Mouse (Mus musculus) CH12.LX (cell line): ENCODE measurements at regions not wholly inside any gene's neighbourhood (a gene's known extent, or its start where the extent isn't known, plus 50 kb on each side); places are given as distances from the start of the nearest gene placed in this dataset.

Experiments
- DNase-seq: peaks from one replicate; pipeline ENCODE4 v3.0.0-alpha.2; 2013; ENCODE audit errors: extremely low read depth
- H3K27ac ChIP-seq: 2 replicates; pipeline ENCODE4 v1.5.1; 2012; ENCODE audit warnings: low read depth, mild to moderate bottlenecking, control low read depth, moderate library complexity; ENCODE audit not compliant: insufficient read depth
- H3K27me3 ChIP-seq: replicated peaks from 2 replicates; pipeline ENCODE3; 2012; ENCODE audit warnings: inconsistent platforms
- H3K36me3 ChIP-seq, 2 experiments: replicated peaks in 1 of 2; 2 replicates each; pipeline versions ENCODE3 to v1.6.1; 2012; ENCODE audit warnings: inconsistent platforms in 1 of 2, low read length in 1 of 2, mild to moderate bottlenecking in 1 of 2, mixed read lengths in 1 of 2, moderate library complexity in 1 of 2; ENCODE audit not compliant: control insufficient read depth in 1 of 2, insufficient read depth in 1 of 2
- H3K4me1 ChIP-seq, 2 experiments: 2 replicates each; pipeline ENCODE4 v1.6.1; 2012; ENCODE audit warnings: inconsistent platforms in 1 of 2, moderate library complexity in 1 of 2; ENCODE audit not compliant: insufficient read depth in 2 of 2, control insufficient read depth in 1 of 2
- H3K4me2 ChIP-seq: 2 replicates; pipeline ENCODE4 v1.6.1; 2012; ENCODE audit warnings: low read depth, mild to moderate bottlenecking, control low read depth; ENCODE audit not compliant: poor library complexity, insufficient read depth, severe bottlenecking
- H3K4me3 ChIP-seq, 3 experiments: fragments of 150-350 bp in 1 of 3; sonication (generic) in 1 of 3; replicated peaks in 1 of 3; 2 replicates each; pipeline versions ENCODE3 to v1.5.1; 2011 to 2012; ENCODE audit warnings: low read depth in 2 of 3, low read length in 2 of 3, mild to moderate bottlenecking in 2 of 3, moderate library complexity in 2 of 3, control low read depth in 1 of 3, improper control_type of control experiment in 1 of 3, inconsistent platforms in 1 of 3, mixed read lengths in 1 of 3; ENCODE audit not compliant: poor library complexity in 1 of 3
- H3K79me2 ChIP-seq: replicated peaks from 2 replicates; pipeline ENCODE4 v1.6.1; 2012; ENCODE audit warnings: mild to moderate bottlenecking, moderate library complexity; ENCODE audit not compliant: control insufficient read depth, poor library complexity, insufficient read depth, severe bottlenecking; ENCODE audit errors: extremely low read depth
- H3K9ac ChIP-seq: 2 replicates; pipeline ENCODE4 v1.6.1; 2012; ENCODE audit warnings: low read depth, mild to moderate bottlenecking, control low read depth, moderate library complexity; ENCODE audit not compliant: insufficient read depth
- H3K9me3 ChIP-seq: replicated peaks from 2 replicates; pipeline ENCODE3; 2012; ENCODE audit warnings: low read length, inconsistent platforms, mixed read lengths
- CHD1 ChIP-seq: IDR thresholded peaks from 2 replicates; pipeline ENCODE4 v1.6.1; 2012; ENCODE audit warnings: low read depth, low read length, improper control_type of control experiment, inconsistent platforms
- CHD2 ChIP-seq: IDR thresholded peaks from 2 replicates; pipeline ENCODE4 v1.6.1; 2011; ENCODE audit warnings: low read length, improper control_type of control experiment
- E2F4 ChIP-seq: IDR thresholded peaks from 2 replicates; pipeline ENCODE4 v1.6.1; 2011; ENCODE audit warnings: low read depth, low read length, improper control_type of control experiment; ENCODE audit not compliant: insufficient replicate concordance
- EP300 ChIP-seq: IDR thresholded peaks from 2 replicates; pipeline ENCODE4 v1.6.1; 2011; ENCODE audit warnings: low read length, improper control_type of control experiment
- IRF4 ChIP-seq: IDR thresholded peaks from 2 replicates; pipeline ENCODE4 v1.6.1; 2014; ENCODE audit warnings: low read depth, mild to moderate bottlenecking, inconsistent platforms, low read length, improper control_type of control experiment
- JUN ChIP-seq: IDR thresholded peaks from 2 replicates; pipeline ENCODE4 v1.6.1; 2011; ENCODE audit warnings: low read depth, mild to moderate bottlenecking, low read length, improper control_type of control experiment, moderate library complexity; ENCODE audit not compliant: insufficient read depth
- JUND ChIP-seq: conservative IDR thresholded peaks from 2 replicates; pipeline ENCODE4 v1.6.1; 2011; ENCODE audit warnings: low read depth, low read length, improper control_type of control experiment
- KAT2A ChIP-seq: IDR thresholded peaks from 2 replicates; pipeline ENCODE4 v1.6.1; 2012; ENCODE audit warnings: low read length, improper control_type of control experiment, inconsistent platforms; ENCODE audit not compliant: insufficient replicate concordance
- MAFK ChIP-seq: IDR thresholded peaks from 2 replicates; pipeline ENCODE4 v1.6.1; 2011; ENCODE audit warnings: low read length, improper control_type of control experiment; ENCODE audit not compliant: insufficient replicate concordance
- MXI1 ChIP-seq: IDR thresholded peaks from 2 replicates; pipeline ENCODE4 v1.6.1; 2011; ENCODE audit warnings: mild to moderate bottlenecking, low read depth, low read length, improper control_type of control experiment
- MYC ChIP-seq: IDR thresholded peaks from 2 replicates; pipeline ENCODE4 v1.6.1; 2011; ENCODE audit warnings: low read depth, mild to moderate bottlenecking, improper control_type of control experiment, low read length
- NELFE ChIP-seq: IDR thresholded peaks from 2 replicates; pipeline ENCODE4 v1.6.1; 2011; ENCODE audit warnings: low read depth, low read length, improper control_type of control experiment
- PAX5 ChIP-seq: IDR thresholded peaks from 2 replicates; pipeline ENCODE4 v1.6.1; 2012; ENCODE audit warnings: low read length, inconsistent platforms, mixed read lengths
- POLR2A ChIP-seq: IDR thresholded peaks from 2 replicates; pipeline ENCODE4 v1.6.1; 2011; ENCODE audit warnings: low read depth, mild to moderate bottlenecking, improper control_type of control experiment, low read length
- RAD21 ChIP-seq: IDR thresholded peaks from 2 replicates; pipeline ENCODE4 v1.6.1; 2011; ENCODE audit warnings: low read depth, mild to moderate bottlenecking, low read length, improper control_type of control experiment, moderate library complexity
- RCOR1 ChIP-seq: conservative IDR thresholded peaks from 2 replicates; pipeline ENCODE4 v1.6.1; 2012; ENCODE audit warnings: low read depth, mild to moderate bottlenecking, inconsistent platforms, low read length, improper control_type of control experiment
- SIN3A ChIP-seq: IDR thresholded peaks from 2 replicates; pipeline ENCODE4 v1.6.1; 2012; ENCODE audit warnings: low read length, improper control_type of control experiment, inconsistent platforms
- TCF12 ChIP-seq: IDR thresholded peaks from 2 replicates; pipeline ENCODE4 v1.6.1; 2014; ENCODE audit warnings: low read depth, mild to moderate bottlenecking, inconsistent platforms, low read length, improper control_type of control experiment
- UBTF ChIP-seq: IDR thresholded peaks from 2 replicates; pipeline ENCODE4 v1.6.1; 2012; ENCODE audit warnings: low read depth, mild to moderate bottlenecking, inconsistent platforms, low read length, improper control_type of control experiment, moderate library complexity
- ZC3H11A ChIP-seq: IDR thresholded peaks from 2 replicates; pipeline ENCODE4 v1.6.1; 2012; ENCODE audit warnings: low read depth, mild to moderate bottlenecking, inconsistent platforms, low read length, improper control_type of control experiment
- ZMIZ1 ChIP-seq: IDR thresholded peaks from 2 replicates; pipeline ENCODE4 v1.6.1; 2012; ENCODE audit warnings: low read depth, mild to moderate bottlenecking, inconsistent platforms, low read length, improper control_type of control experiment
- dilution Hi-C: fragments of 300-500 bp; cut with MboI; formaldehyde crosslinking; loops from 2 replicates; pipeline ENCODE4 v1.14.3; 2020; ENCODE audit warnings: low sequenced_read_pairs; ENCODE audit not compliant: extremely low pct_unique_long_range_greater_than_20kb, extremely low pct_ligation_motif_present
- in situ Hi-C: fragments of 300-500 bp; cut with MboI; formaldehyde crosslinking; loops from 3 replicates; pipeline ENCODE4 v1.14.3; 2019; ENCODE audit warnings: low sequenced_read_pairs, low pct_ligation_motif_present, low pct_unique_long_range_greater_than_20kb, mixed read lengths

DNA sequence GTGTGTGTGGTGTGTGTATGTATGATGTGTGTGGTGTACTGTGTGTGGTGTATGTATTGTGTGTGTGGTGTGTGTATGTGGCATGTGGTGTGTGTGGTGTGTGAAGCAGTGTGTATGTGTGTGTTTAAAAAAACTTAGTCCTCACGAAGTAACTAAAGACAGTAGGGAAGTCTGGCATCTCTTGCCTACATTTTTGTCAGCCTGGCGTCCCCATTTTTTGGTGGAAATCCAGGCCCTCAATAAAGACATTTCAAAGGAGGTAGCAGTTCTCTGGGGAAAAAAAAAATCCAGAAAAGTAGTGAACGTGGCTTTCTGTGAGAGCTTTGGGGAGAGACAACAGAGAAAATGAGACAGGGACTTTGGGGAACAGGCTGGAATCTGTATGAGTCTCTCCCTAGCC lies 231.6 kb upstream of the Srrm4 start:
- in situ Hi-C loops: no loop called here
- no peaks in the 10 kb centered on the region for H3K27me3 ChIP-seq
- no peaks in the 10 kb centered on the region for H3K4me1 ChIP-seq
- no peaks in the 10 kb centered on the region for H3K79me2 ChIP-seq
- H3K4me3 ChIP-seq: no peak overlapping the region
- dilution Hi-C loops: no loop called here
- no peak overlapping the region for H3K27ac ChIP-seq
- H3K9ac ChIP-seq: no peak overlapping the region
- H3K9me3 ChIP-seq: peaks cover 82% of the 10 kb centered on the region
- TF ChIP-seq RCOR1 (no peak), MAFK (no peak), MXI1 (no peak), JUN (no peak), E2F4 (no peak), CHD2 (no peak), IRF4 (no peak), UBTF (no peak), POLR2A (no peak), NELFE (no peak), RAD21 (no peak), KAT2A (no peak), TCF12 (no peak), ZMIZ1 (no peak), ZC3H11A (no peak), EP300 (no peak), MYC (no peak)
- no peak overlapping the region for H3K4me2 ChIP-seq
- H3K36me3 ChIP-seq: no peaks in the 10 kb centered on the region
- DNase-seq: no peak

- no peaks in the 10 kb centered on the region for H3K4me1 ChIP-seq
- H3K4me2 ChIP-seq: no peak overlapping the region
- H3K9ac ChIP-seq: no peak overlapping the region
- no peaks in the 10 kb centered on the region for H3K27me3 ChIP-seq
- TF ChIP-seq EP300: no peak
- TF ChIP-seq CHD1: no peak
- TF ChIP-seq PAX5: no peak
- no peak for TF ChIP-seq JUND
- no peak for TF ChIP-seq SIN3A
- TF ChIP-seq POLR2A: no peak
- no peak for TF ChIP-seq MXI1
- no peak for TF ChIP-seq TCF12
- no peak for TF ChIP-seq IRF4
- DNase-seq: no peak
- peaks cover 82% of the 10 kb centered on the region for H3K9me3 ChIP-seq
- no peaks in the 10 kb centered on the region for H3K79me2 ChIP-seq
- no peak overlapping the region for H3K4me3 ChIP-seq
- dilution Hi-C loops: no loop called here
- no peak overlapping the region for H3K27ac ChIP-seq
- no peaks in the 10 kb centered on the region for H3K36me3 ChIP-seq
- in situ Hi-C loops: no loop called here
These were observed 230.5 kb upstream of the Srrm4 start for GRCm38 (mm10) chr5:116822141-116822540.
